8 mouse cellular contexts compared by ENCODE assay signal in genomic region chr7:31059108-31059507, GRCm38 (mm10). TPM values are rescaled to one million over a fixed set of nuclear protein-coding genes. Genes with fewer than 3 reads are reported as not detected.
DNase-seq lines count a peak whose midpoint lies in the region; ATAC-seq lines count a peak whose summit lies in the region.

TSS of gene Lgi4 (plus strand) at chr7:31059342.

- H3K36me3 ChIP-seq in midbrain, embryonic 13.5 days = no peaks in the 10 kb centered on the region

- DNase-seq in 3134 (ENCODE audit: extremely low read depth, insufficient read length, low spot score) = peak; percentile 62
- DNase-seq in adrenal gland, adult 18-20 months (ENCODE audit: low spot score in 2 of 2) = peak; percentile 85 to 91
- peak; percentile 89 for DNase-seq in embryo, embryonic 9.5 days (ENCODE audit: extremely low spot score)
- DNase-seq in gastrocnemius, postnatal 36 days = peak; percentile 89 to 96
- peak; percentile 83 for DNase-seq in kidney, adult 18-20 months
- DNase-seq in left cerebral cortex, postnatal 4 days = peak; percentile 88
- peak; percentile 74 to 80 for DNase-seq in spleen, postnatal 10 days (ENCODE audit: low spot score in 2 of 2)

- no peaks in the 10 kb centered on the region for H3K9me3 ChIP-seq in midbrain, embryonic 13.5 days

- intact Hi-C loops in gastrocnemius, postnatal 36 days (cut with DNase I) = loop anchor here (1.0 kb wide), 1 partner anchor 36 kb away; no protein-coding TSS in a partner anchor
- intact Hi-C loops in left cerebral cortex, postnatal 4 days (cut with DNase I) = no loop called here

- no peak within 1 kb of the TSS for H3K4me3 ChIP-seq in midbrain, embryonic 13.5 days (replicated peaks)

- H3K27ac ChIP-seq in midbrain, embryonic 13.5 days = peak within 1 kb of the TSS; percentile 9; the same call in 1 of the 2 replicates

- no peak within 1 kb of the TSS for H3K4me2 ChIP-seq in midbrain, embryonic 13.5 days (replicated peaks)

- H3K9ac ChIP-seq in midbrain, embryonic 13.5 days (replicated peaks) = no peak within 1 kb of the TSS

- peaks cover 11% of the 10 kb centered on the region for H3K27me3 ChIP-seq in midbrain, embryonic 13.5 days

- 2% methylated on average over 2 of the region's 2 CpGs for WGBS in midbrain, embryonic 13.5 days

- peak; percentile 70 for ATAC-seq in midbrain, embryonic 13.5 days

- H3K4me1 ChIP-seq in midbrain, embryonic 13.5 days (replicated peaks) = peaks cover 12% of the 10 kb centered on the region

RNA-seq across cellular contexts. Expression of gene Lgi4, which starts in this region (rescaled TPM):
- total RNA-seq in adrenal gland, adult 18-20 months (2021) = 1 to 10 TPM; 3.0 to 8.1 TPM
- total RNA-seq in gastrocnemius, postnatal 36 days (2021) = 1 to 10 TPM; 2.5 to 4.4 TPM
- total RNA-seq in left cerebral cortex, postnatal 4 days (2021) = 1 to 10 TPM; 2.4 to 2.7 TPM
- polyA plus RNA-seq in midbrain, embryonic 13.5 days (2015; fragmentation: Nextera tagmentation; extraction: Ambion mirVana) = 0.16 and 0.30 TPM in 2 replicates

Comparison
In these comparisons a context has a peak if more than half of its experiments do, and no peak if none do; other contexts are left out.
1. Peak in ATAC-seq and H3K27ac ChIP-seq in midbrain, embryonic 13.5 days; RNA of the gene not detected or under 1 TPM.